Mouse (Mus musculus) CD4-positive, CD25-positive, alpha-beta regulatory T cell (primary cell): ENCODE data around the gene Cd72. TPM values are rescaled to one million over a fixed set of nuclear protein-coding genes. Genes with fewer than 3 reads are reported as not detected.

Experiments used
- polyA plus RNA-seq: library from polyadenylated mRNA; unstranded; fragments of 100-300 nt; shearing (Covaris generic); gene quantifications from one replicate; pipeline ENCODE4 v1.2.1, GENCODE M21; 2017

Cd72 gene
- polyA plus RNA-seq: 60.0 TPM

GRCm38 (mm10) chr4:43454041-43454836 lies at the start of gene Cd72:
Gene Cd72 (minus strand): TSS chr4:43454628.

GRCm38 (mm10) chr4:43499407-43500333 lies 45.2 kb upstream of the Cd72 start, which contains the start of gene Arhgef39:
Gene Arhgef39 (minus strand): TSS chr4:43499695.

DNA sequence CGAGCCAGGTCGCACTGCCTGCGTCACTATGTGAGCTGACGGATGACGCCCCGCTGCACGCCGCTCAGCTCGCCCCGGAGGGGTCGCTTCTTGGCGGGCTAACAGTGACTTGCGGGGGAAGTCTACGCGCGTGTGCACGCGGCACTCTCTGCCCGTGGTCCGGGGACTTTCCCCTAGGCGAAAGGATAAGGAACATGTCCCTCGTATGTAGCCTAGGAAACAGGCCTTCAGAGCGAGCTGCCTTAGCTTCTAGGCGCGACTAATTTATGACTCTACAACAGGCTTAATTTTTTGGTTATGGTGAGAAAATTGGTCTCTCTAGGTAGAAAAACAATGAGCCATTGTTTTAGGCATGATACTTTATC lies 38.4 kb upstream of the Cd72 start, which contains the start of gene Ccdc107:
TSS of gene Ccdc107 (plus strand) at position 80 of the 365 bp plus-strand sequence.

DNA sequence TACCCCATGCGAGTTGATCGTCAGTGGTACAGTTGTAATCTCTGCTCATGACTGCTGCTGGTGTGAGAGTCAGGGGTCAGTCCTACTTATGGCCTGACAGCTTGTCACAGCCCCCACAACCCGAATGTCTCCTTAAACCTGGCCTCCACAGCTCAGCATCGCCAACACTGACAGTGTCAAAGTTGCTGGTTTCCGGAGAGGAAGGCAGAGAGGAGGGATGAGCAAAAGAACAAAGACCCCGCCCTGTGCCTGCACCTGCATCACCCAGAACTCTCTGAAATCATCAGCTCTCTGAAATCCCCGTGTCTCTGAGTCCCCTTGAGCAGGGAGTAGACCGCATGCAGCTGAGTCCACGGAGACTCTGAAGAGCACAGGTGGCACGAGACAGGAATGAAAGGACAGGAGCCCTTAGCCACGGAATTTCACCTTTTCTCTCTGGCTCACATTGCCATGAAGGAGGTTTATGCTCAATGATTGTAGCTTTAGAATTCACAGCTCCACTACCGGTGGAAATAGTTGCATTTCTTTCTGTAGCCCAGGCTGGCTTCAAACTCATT lies 29.2 kb upstream of the Cd72 start, which contains the start of gene Sit1:
TSS of gene Sit1 (minus strand) at position 200 of the 557 bp plus-strand sequence.

DNA sequence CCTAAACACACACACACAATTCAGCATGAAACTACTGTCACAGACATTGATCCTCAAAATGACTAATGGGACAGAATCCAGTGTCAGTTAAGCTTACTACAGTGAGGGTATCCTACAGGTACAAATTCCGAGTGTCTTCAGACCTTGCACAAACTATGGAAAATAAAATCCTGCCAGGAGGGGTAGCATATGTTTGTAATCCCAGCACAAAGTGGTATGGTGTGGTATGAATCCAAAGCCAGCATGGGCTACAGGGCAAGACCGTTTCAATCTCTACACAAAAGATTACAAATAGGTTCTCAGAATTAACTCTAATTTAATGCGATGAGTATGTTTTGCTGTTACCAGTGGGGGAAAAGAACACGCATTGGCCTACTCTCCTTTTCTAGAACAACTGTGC lies 12.8 kb downstream of the Cd72 start, which contains the start of gene Tesk1:
TSS of gene Tesk1 (plus strand) at position 301 of the 400 bp plus-strand sequence.

GRCm38 (mm10) chr4:43428946-43429345 lies 25.5 kb downstream of the Cd72 start, which contains the start of gene Fam166b:
Gene Fam166b (minus strand): TSS chr4:43429134.

Other genes starting within 250 kb of the Cd72 start
- not detected for gene Atp8b5, start 187.5 kb downstream of the Cd72 start, polyA plus RNA-seq
- 0.08 TPM for gene Rusc2, start 72.6 kb downstream of the Cd72 start, polyA plus RNA-seq
- gene Fam166b, start 25.5 kb downstream of the Cd72 start, polyA plus RNA-seq: not detected
- gene Tesk1, start 12.7 kb downstream of the Cd72 start, polyA plus RNA-seq: 68.3 TPM
- gene Sit1, start 29.1 kb upstream of the Cd72 start, polyA plus RNA-seq: 155 TPM
- gene Ccdc107, start 38.3 kb upstream of the Cd72 start, polyA plus RNA-seq: 90.4 TPM
- 5.7 TPM for gene Arhgef39, start 45.1 kb upstream of the Cd72 start, polyA plus RNA-seq
- gene Car9, start 52.3 kb upstream of the Cd72 start, polyA plus RNA-seq: 1.1 TPM
- not detected for gene Tpm2, start 69.1 kb upstream of the Cd72 start, polyA plus RNA-seq
- 82.0 TPM for gene Creb3, start 107.7 kb upstream of the Cd72 start, polyA plus RNA-seq
- gene Tln1, start 108.1 kb upstream of the Cd72 start, polyA plus RNA-seq: 266 TPM
- gene Rgp1, start 124.1 kb upstream of the Cd72 start, polyA plus RNA-seq: 18.0 TPM
- gene Gba2, start 124.2 kb upstream of the Cd72 start, polyA plus RNA-seq: 51.7 TPM
- 4.2 TPM for gene Msmp, start 129.9 kb upstream of the Cd72 start, polyA plus RNA-seq
- not detected for gene Npr2, start 177.3 kb upstream of the Cd72 start, polyA plus RNA-seq
- 0.39 TPM for gene Spag8, start 199.0 kb upstream of the Cd72 start, polyA plus RNA-seq
- 73.0 TPM for gene Hint2, start 201.8 kb upstream of the Cd72 start, polyA plus RNA-seq
- 2.1 TPM for gene Tmem8b, start 214.3 kb upstream of the Cd72 start, polyA plus RNA-seq
- 1.2 TPM for gene Fam221b, start 214.5 kb upstream of the Cd72 start, polyA plus RNA-seq
- not detected for gene Olfr70, start 246.2 kb upstream of the Cd72 start, polyA plus RNA-seq